Mouse (Mus musculus) monocyte, adult 5-6 weeks (primary cell): ENCODE measurements around the gene Pitx1. TPM values are rescaled to one million over a fixed set of nuclear protein-coding genes. Genes with fewer than 3 reads are reported as not detected.

ENCODE experiments used
- ATAC-seq: fragments of 153-309, 156-312 bp; replicated peaks from 2 replicates; pipeline ENCODE4 v1.8.0; 2017; ENCODE audit warnings: mild to moderate bottlenecking; ENCODE audit not compliant: low TSS enrichment, insufficient number of reproducible peaks, severe bottlenecking, poor library complexity, low FRiP score
- total RNA-seq: library from RNA; stranded (forward); fragments of 200-1000, 200-491, 200-594 nt; gene quantifications from 3 replicates; pipeline ENCODE4 v1.2.3, GENCODE M21; 2017

Pitx1 gene
- total RNA-seq, 1 experiment from 2014 or later = not detected

DNA sequence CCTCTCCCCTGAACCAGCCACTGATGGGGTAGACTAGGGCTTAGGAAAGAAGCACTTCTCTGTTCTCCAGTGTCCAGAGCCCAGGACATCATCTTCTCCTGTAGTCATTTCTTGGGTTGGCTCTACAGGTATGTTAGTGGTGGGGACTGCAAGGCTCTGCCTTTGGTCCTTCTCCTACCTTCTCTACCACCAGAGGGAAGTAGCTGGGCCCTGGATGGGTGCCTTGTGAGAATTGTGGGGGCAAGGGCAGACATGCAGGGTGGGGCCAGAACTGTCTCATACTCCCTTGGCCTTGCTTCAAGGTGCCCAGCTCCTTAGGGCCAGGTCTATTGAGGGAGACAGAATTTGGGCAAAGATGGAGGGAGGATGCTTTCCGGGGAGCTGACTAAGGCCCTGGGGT, 3.4 kb downstream of the Pitx1 start:
- ATAC-seq = no peak

DNA sequence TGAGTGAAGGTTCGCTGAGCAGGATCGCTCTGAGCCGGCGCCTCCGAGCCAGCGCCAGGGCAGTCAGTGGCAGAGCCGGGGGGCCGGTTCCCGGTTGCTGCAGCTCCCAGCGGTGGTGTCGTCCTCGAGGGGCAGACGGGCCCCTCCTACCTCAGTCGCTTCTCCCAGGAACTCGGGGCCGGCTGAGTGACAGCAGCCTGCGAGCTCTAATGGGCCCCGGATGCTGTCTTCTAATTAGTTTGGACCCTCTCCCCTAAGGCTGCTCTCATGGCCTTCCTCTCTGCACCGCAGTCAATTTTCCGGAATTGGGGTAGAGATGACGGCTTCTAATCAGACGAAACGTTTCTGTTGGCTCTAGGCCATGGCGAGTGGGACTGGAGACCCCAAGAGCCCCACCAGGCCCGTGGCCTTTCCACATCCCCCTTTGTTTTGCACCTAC, 4.3 kb downstream of the Pitx1 start:
- ATAC-seq = no peak

DNA sequence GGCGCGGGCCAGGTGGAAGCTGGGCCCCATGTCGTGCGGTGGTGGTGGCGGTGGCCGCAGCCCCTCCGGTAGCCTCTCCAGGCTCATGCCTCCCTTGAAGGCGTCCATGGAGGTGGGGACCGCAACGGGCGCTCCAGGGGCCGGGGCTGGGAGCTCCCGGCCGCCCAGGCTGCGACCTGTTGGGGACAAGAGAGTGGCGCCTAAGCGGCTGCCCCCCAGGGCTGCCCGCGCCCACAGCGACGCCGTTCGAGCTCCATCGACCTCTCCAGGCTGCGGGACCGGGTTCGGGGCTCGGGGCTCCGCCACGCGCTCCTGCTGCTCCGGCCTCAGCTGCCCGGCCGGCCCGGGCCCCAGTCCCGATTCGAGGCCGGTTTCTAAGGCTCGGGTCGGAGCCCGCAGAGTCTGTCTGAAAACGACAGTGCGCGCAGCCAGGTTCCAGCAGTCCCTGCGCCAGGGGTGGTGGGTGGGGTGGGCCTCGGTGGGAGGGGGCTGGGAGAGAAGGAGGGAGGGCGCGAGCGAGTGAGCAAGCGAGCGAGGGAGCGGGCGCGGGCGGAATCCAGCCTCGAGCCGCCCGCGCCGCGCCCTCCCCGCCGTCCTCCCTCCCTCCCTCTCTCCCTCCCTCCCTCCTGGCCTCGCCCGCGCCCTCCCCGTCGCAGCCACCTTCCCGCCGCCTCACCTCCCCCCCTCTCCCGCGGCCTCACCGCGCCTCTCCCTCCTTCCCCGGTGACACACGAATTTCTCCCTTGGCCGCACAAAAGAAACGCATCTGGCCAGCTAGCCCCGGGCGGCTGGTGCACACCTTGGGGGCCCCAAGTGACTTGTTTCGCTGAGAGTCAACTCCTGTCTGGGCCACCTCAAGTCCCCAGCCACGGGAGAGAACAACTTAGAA, 4.9 kb downstream of the Pitx1 start:
- ATAC-seq = no peak

DNA sequence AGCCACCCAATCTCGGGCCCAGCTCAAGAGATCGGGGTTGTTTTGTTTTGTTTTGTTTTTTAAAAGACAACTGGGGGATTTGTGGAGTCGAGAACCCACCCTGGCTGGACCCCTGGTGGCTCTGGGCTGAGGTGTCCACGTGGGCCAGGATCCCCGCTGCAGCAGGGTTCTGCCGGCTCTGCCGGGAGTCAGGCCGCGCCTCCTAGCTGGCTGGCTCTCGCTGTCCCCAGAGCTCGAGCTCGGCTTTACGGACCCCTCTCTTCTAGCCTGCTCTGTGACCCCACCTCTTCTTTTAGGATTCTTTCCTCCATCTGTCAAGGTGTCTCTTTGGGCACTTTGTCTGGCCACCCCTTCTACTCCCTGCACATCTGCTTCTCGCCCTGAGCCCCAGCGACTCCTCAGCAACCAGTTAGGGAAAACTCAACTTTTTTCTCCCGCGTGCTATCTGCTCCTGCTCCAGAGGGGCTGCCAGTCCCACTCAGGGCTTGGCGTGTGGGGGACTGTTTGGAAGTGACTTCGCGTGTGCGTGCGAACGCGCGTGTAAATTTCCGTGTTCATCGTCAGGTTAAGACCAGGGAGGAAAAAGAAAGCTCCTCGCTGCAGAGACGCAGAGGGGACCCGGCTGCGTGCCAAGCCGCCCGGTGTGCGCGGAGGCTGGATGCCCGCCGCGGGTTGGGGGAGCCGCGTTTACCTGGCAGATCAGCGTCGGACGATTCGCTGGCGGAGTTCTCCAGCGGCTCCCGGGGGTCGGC, 5.7 kb downstream of the Pitx1 start:
- ATAC-seq = no peak

DNA sequence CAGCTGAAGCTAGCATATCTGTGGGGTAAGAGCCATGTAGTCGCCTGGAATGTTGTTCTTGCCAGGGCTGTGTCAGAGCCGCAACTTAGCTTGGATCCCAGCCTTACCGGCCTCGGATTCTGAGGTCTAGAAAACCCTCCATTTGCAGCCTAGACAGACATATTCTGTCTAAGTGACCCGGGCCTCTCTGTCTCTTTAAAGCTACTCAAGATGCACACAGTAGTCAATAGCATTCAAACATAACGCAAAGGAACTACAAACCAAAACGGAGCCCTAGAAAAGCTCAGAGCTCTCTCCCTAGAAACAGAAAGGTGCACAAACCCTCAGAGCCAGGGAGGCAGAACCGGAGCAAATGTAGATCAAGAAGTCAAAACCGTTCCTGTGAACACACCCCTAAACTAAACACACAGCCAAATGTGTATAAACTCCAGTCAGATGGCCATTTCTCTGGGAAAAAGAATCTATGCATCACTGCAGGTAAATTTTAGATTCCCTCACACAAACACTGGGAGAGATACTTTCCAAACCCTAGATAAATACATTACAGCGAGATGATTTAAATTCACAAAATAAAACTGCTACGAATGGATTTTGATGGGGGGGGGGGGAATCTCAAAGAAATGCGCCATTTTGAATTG, 6.9 kb downstream of the Pitx1 start:
- no peak for ATAC-seq

DNA sequence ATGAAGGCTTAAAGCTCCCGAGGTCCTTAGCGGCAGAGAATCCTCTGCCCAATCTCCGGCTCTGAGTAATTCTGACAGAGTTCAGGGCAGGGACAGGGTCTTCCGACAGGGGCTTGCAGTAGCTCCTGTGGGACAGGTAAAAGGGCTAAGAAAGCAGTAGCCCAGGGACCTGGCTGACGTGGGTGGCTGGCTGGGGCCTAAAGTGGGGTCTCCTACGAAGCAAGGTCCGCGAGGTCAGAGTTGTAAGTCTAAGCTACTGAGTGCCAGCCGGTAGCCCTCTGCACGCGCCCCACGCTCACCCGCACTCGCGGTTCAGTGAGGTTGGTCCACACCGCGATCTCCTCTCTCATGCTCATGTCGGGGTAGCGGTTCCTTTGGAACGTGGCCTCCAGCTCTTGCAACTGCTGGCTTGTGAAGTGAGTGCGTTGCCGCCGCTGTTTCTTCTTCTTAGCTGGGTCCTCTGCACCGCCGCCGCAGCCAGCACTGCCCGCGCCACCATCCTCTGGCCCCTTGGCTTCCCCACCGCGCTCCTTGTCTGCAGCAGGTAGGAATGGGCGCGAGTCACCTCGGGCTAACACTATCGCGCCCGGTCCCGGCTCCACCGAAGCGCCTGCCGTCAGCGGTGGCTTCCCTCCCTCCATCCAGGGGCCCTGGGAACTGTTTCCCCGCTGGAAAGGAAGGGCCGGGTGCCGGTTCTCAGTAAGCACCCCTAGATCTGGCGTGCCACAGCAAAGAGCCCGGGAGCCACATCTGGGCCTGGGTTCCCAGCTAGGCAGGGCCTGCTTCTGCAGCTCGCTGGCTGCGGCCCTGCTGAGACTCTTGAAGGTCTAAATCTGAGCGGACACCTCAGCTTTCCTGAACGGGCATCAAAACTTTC, 7.6 kb downstream of the Pitx1 start:
- no peak for ATAC-seq

DNA sequence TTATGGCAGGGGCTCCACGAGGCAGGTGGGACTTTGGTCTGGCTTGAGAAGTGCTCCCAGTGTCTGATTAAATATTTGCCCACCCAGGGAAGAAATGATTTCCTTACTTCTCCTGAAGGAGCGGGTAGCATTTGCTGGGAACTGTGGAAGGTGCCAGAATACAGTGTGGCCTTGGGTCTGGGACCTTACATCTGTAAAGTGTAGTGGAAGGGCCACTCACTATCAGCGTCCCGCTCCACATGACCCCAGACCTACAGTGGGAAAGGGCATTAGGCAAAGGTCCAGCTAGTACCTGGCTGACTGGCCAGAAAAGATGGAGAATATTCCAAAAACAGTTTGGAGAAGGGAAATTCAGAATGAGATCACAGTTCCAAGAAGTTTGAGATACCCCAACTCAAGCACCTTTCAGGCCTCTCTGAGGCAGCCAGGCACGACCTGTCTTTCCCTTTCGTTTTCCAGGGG, 8.3 kb downstream of the Pitx1 start:
- ATAC-seq = no peak

DNA sequence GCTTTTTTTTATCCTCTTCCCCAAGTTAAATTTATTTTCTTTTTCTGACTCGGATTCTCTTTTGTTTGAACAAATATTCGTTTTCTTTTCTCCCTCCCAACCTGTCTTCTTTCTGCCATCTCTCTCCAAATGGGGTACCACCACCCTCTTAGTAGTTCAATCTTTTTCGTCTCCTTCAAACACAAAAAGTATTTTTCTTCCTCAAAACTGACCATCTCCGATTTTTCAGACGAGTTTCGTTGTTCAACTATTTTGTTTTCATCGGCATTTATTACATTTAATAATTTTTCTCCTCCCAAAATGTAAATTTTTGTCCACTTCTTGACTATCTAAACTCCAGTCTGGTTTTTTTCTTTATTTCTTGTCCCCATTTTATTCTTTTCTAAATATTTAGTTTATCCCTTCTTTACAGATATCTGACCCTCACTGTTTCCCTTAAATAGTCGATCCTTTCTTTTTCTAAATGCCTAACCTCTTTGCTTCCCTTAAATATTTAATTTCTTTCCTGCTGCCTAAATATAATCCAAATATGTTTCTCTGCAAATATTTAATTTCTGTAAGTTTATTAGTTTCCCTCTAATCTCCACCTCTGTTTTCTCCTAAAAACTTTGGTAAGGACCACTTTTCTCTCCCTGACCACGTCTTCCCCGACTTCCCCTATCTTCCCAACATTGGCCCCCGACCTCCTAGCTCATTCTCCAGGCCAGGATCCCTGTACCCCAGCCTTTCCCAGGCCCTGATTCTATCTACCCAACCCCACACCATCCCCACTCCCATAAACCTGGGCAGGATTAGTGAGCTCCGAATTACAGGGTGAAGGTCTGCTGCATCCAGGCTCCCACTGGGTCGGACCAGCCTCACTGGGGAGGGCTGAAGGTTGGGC, 9.0 kb downstream of the Pitx1 start:
- ATAC-seq = no peak

DNA sequence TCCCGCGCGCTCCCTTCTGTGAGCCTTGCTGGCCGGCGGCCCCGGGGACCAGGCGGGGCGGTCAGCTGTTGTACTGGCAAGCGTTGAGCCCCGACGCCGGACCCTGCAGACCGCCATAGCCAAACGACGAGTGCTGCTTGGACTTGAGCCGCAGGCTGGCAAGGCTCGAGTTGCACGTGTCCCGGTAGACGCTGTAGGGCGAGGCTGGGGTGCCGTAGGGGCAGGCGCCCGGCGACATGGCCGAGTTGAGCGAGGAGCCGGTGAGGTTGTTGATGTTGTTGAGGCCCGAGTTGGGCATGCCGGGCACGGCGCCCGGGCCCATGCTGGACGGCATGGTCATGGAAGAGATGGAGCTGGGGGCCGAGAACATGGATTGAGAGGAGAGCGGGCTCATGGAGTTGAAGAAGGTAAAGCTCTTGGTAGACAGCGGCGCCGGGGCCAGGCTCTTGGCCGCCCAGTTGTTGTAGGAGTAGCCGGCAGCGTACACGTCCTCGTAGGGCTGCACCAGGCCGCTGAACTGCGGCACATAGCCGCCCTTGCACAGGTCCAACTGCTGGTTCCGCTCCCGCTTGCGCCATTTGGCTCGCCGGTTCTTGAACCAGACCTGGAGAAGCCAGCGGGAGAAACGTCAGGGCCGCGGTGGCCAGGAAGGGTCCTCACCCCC, 9.9 kb downstream of the Pitx1 start:
- ATAC-seq = no peak

DNA sequence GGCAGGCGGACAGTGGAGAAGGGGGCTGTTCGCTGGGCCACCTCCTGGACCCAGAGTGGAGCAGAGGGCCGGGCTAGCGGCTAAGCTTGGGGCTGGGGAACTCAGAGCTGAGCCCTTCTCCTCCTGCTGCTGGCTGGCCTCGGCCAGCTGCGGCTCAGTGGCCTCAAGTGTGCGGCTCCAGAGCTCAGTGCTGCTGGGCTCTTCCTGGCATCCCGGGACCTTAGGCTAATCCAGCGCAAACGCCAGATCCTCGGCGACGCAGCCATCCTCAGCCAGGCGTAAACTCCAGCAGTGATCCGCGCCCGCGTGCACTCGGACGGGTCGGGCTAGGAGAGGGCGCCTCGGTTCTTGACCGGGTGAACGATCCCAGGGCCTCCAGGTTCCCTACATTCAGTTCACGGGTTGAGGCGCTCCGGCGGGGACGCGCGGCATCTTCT, 10.7 kb downstream of the Pitx1 start:
- ATAC-seq = no peak

DNA sequence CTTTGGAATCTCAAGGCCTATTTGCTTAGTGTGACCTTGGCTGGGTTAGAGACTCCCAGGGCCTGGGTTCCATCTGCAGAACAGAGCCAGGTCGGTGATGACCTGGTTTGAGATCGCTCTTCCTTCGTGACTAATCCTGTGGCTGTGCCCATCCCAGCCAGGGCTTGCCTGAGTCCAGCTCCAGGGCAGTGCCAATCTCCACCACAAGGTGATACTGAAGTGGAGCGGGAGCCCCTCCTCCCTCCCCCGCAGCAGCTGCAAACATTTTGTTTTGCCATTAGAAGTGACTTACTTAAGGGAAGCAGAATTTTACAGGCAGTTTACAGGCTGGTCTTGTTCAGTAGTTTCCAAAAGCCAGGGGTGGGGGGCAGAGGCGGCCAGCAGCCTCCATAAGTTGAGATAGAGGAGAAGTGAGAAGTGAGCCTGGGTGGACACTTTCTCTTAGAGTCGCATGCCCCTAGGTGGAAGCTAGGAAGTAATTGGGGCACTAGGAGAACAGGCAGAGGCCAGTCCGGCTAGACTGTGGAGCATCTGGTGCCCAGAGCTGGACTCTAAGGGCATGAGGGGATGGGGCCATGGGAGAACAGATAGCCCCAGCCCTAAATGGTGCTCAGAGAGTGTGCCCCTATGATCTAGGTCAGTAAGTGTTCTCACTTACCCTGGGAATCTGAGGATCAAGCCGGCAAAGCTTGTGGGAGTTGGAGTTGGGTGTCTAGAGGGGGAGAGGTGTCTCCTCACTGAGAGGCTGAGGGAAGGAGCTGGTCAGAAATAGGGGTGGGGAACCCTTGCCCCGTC, 11.6 kb downstream of the Pitx1 start:
- ATAC-seq = no peak

DNA sequence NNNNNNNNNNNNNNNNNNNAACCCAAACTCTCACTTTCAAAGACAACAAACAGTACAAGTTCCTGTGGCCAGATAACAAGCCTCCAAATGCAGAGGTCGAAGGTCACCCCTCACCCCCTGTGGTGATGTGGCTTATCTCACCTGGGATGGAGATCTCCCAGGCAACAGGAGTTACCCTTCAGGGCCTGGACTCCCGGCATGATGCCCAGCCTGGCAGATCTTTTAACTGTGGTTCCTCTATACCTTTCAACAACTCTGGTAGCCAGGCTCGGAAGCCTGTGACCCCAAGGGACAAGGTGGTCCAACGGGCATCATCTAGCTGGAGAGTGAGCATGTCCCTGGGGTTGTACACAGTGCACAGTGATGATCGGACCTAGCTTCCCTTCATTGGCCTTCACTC, 13.5 kb downstream of the Pitx1 start:
- ATAC-seq = no peak

DNA sequence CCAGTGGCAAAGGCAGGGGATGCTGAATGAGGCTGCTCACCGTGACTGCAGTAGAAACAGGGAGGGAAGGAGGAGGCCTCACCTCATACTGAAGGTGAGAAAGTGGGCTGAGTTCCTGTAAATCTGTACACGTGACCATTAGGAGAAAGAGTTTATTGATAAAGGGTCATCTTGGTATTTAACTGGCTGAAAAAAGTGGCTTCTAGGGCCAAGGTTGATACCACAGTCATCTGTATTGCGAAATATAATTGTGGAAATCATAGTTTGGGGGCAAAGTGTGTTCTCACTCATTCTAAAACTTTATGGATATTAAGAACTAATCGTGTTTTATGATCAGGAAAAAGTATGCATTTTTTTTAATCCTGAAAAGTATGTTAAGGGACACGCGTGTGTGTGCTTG, 21.2 kb downstream of the Pitx1 start:
- ATAC-seq = no peak

DNA sequence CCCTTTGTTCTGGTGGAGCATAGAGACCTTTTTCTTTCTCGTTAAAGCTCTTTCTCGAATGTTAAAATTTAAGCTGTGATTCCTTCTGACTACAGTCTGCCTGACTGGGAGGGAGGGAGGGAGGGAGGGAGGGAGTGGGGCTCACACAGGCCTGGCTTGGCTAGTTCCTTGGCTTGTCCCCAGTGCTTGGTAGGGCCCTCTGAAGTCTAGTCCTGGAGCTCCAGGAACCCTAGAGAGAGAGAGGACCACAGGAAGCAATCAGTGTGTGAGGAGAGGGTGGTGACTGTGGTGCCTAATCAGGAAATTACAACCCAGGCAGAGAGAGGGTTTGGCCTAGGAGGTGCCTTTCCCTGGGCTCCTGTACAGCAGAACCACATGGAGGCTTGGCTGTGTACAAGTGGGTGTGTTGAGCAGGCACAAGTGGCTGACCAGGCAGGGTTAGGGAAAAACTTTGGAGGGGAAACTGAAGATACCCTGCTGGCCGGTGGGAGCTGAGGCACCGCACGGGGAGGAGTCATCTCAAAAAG, 22.4 kb downstream of the Pitx1 start:
- no peak for ATAC-seq

DNA sequence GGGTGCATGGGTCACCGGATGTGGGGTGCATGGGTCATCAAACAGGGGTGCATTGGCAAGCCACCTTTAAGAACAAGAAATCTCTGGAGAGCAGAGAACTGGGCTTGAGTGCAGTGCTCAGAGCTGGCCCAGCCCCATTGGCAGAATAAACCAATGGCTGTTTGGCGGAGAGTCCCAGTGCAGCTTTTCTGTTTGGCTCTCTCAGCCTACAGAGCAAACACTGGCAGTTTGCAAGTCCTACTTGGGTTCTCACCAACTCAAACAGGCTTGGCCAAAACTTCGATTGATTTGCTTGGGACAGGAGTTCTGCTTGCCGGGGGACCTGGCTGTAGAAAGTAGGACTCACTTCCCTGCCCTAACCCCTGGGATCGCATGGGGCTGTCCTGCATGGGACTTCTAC, 25.0 kb downstream of the Pitx1 start:
- ATAC-seq = no peak

DNA sequence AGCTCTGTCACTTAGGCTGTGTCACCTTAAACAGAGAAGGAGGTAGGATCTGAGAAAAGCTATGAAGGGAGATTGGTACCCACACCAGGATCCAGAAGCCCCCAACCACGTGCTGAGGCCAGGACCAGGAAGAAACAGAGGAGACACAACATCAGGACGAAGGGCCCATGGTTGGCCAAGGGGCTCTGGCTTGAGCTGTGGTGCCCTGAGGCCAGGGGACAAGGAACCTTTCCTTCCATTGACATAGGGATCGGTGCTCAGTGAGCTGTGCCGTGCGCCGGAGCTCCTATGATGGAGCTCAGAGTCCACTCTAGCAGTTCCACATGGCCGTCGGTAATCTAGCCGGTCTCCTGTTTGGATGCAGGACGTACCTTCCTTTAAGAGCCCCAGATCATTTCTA, 26.3 kb downstream of the Pitx1 start:
- ATAC-seq = no peak
